Comparison of ENCODE assay signal across 8 mouse cellular contexts in the genomic region with DNA sequence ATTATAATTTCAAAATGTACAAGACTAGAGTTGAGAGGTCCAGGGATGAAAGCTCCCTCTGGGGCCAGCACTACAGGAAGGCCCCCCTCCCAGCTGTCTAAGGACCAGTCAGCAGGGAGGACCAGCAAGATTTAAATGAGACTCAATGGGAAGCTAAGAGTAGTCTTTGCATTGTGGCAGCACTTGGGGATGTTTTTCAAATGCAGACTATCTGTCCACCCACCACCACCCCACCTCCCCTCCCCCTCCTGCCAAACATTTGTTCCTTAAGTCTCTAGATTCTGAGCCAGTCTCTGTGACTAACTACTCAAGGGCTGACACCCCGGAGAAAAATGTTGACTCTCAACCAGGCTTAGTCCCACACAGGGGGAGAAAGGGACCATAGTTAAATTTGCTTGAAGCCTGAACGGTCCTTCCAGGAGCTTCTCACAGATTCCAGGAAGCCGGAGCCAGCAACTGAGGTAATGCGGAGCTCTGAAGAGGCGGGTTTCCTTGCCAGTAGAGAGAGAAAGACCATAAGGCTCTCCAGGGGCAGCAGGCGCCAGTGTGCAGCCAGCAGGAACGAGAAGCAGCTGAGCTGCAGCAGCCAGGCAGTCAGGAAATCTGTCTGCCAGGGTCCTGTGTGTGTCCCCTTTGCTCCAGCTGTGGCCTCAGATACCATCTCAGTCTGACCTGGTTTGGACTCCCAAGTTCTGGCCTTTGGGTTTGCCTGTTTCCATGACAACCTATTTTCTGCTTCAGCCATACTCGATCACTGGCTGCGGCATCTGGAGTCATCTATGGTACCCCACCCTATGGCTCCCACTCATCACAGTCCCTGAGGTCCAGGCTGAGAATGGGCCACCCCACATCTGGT.
DNase-seq lines count a peak whose midpoint lies in the region; ATAC-seq and TF ChIP-seq lines count a peak whose summit lies in the region.

No protein-coding gene starts in this region.

- no peaks in the 10 kb centered on the region for H3K36me3 ChIP-seq in ES-E14 (ENCODE audit: control insufficient read depth, insufficient read depth, low read length, poor library complexity, severe bottlenecking)
- H3K36me3 ChIP-seq in hindbrain, embryonic 14.5 days (replicated peaks; ENCODE audit: control insufficient read depth, insufficient read depth): no peaks in the 10 kb centered on the region
- no peaks in the 10 kb centered on the region for H3K36me3 ChIP-seq in midbrain, embryonic 10.5 days

- in situ Hi-C loops in ES-E14 (cut with MboI; ENCODE audit: low sequenced_read_pairs in 2 of 2, unreplicated experiment in 2 of 2): no loop called here

- peak; percentile 64 to 66 for DNase-seq in cerebellum, postnatal 10 days
- no peak for DNase-seq in cerebellum, adult 9-11 months
- peak; percentile 30 for DNase-seq in ES-E14 (ENCODE audit: low read depth, low spot score)
- DNase-seq in frontal cortex, postnatal 36 days (ENCODE audit: low spot score in 2 of 2): peak; percentile 28 to 34
- peak; percentile 28 for DNase-seq in hindbrain, embryonic 14.5 days (ENCODE audit: low spot score)
- peak; percentile 25 for DNase-seq in midbrain, embryonic 10.5 days (ENCODE audit: low spot score)
- DNase-seq in natural killer cell, adult 2 months (ENCODE audit: low spot score in 2 of 2): no peak
- no peak for DNase-seq in cerebellum, adult 8-10 months

- H3K27ac ChIP-seq in ES-E14 (ENCODE audit: insufficient read depth, low read depth, low read length, poor library complexity, severe bottlenecking): peak overlapping the region; percentile 47; the same call in 1 of the 2 replicates
- H3K27ac ChIP-seq in hindbrain, embryonic 14.5 days: no peak overlapping the region
- H3K27ac ChIP-seq in midbrain, embryonic 10.5 days (replicated peaks): peak overlapping the region; percentile 60

- peak; percentile 67; the same call in 1 of the 2 replicates for ATAC-seq in hindbrain, embryonic 14.5 days (ENCODE audit: low FRiP score)

- H3K4me3 ChIP-seq in ES-E14 (ENCODE audit: insufficient read depth in 1 of 2, low read depth in 1 of 2, low read length in 2 of 2, poor library complexity in 1 of 2, severe bottlenecking in 1 of 2): peak overlapping the region; percentile 5 to 27; a peak in 3 of 4 replicates
- no peak overlapping the region for H3K4me3 ChIP-seq in hindbrain, embryonic 14.5 days (replicated peaks; ENCODE audit: low read length)
- no peak overlapping the region for H3K4me3 ChIP-seq in midbrain, embryonic 10.5 days

- H3K27me3 ChIP-seq in hindbrain, embryonic 14.5 days (ENCODE audit: control insufficient read depth, insufficient read depth, low read length): no peaks in the 10 kb centered on the region
- H3K27me3 ChIP-seq in midbrain, embryonic 10.5 days (ENCODE audit: low read depth, poor library complexity, severe bottlenecking): no peaks in the 10 kb centered on the region

- H3K4me1 ChIP-seq in ES-E14 (ENCODE audit: control insufficient read depth in 2 of 2, insufficient read depth in 2 of 2, low read length in 2 of 2, poor library complexity in 1 of 2): peaks cover 13 to 30% of the 10 kb centered on the region in 2 experiments
- peaks cover 17% of the 10 kb centered on the region for H3K4me1 ChIP-seq in hindbrain, embryonic 14.5 days (replicated peaks; ENCODE audit: control insufficient read depth, insufficient read depth, low read length)
- peaks cover 17% of the 10 kb centered on the region for H3K4me1 ChIP-seq in midbrain, embryonic 10.5 days

- H3K9ac ChIP-seq in ES-E14 (ENCODE audit: insufficient read depth, low read depth, low read length, poor library complexity, severe bottlenecking): 0 out of 2 replicates have a peak overlapping the region, but pooled peaks have one; percentile 13
- no peak overlapping the region for H3K9ac ChIP-seq in hindbrain, embryonic 14.5 days

- H3K4me2 ChIP-seq in hindbrain, embryonic 14.5 days (replicated peaks): no peak overlapping the region

- 12% methylated on average over 9 of the region's 9 CpGs for WGBS in hindbrain, embryonic 14.5 days
- WGBS in midbrain, embryonic 10.5 days: 25% methylated on average over 9 of the region's 9 CpGs

- H3K9me3 ChIP-seq in ES-E14 (ENCODE audit: control insufficient read depth, insufficient read depth, low read depth, low read length): no peaks in the 10 kb centered on the region
- H3K9me3 ChIP-seq in hindbrain, embryonic 14.5 days (ENCODE audit: control insufficient read depth, low read length): no peaks in the 10 kb centered on the region
- no peaks in the 10 kb centered on the region for H3K9me3 ChIP-seq in midbrain, embryonic 10.5 days (replicated peaks)

TF ChIP-seq in ES-E14, 5 proteins besides CTCF, POLR2A, EP300 and RAD21:
- TF ChIP-seq ZNF384 (IDR thresholded peaks at IDR 0.05; ENCODE audit: low read depth, low read length) (no peak), MAFK (IDR thresholded peaks at IDR 0.05; ENCODE audit: insufficient read depth, low read depth, low read length) (no peak), ZC3H11A (IDR thresholded peaks at IDR 0.05; ENCODE audit: borderline replicate concordance, low read depth, low read length) (no peak), HCFC1 (IDR thresholded peaks at IDR 0.05; ENCODE audit: borderline replicate concordance, insufficient read depth, low read length) (no peak), CHD2 (IDR thresholded peaks at IDR 0.05; ENCODE audit: low read depth, low read length) (no peak)

Comparison
In these comparisons a context has a peak if more than half of its experiments do, and no peak if none do; other contexts are left out.
1. DNase-seq: peak in cerebellum, postnatal 10 days (2 of 2), ES-E14 (single experiment), frontal cortex, postnatal 36 days (2 of 2), hindbrain, embryonic 14.5 days (single experiment) and midbrain, embryonic 10.5 days (single experiment); none in cerebellum, adult 9-11 months (single experiment), natural killer cell, adult 2 months (0 of 2) and cerebellum, adult 8-10 months (single experiment).
2. H3K4me3 ChIP-seq: peak in ES-E14 (2 of 2); none in hindbrain, embryonic 14.5 days (single experiment) and midbrain, embryonic 10.5 days (single experiment).